Mouse (Mus musculus): ENCODE measurements around the gene Cmtm8.

Cmtm8 gene

DNA sequence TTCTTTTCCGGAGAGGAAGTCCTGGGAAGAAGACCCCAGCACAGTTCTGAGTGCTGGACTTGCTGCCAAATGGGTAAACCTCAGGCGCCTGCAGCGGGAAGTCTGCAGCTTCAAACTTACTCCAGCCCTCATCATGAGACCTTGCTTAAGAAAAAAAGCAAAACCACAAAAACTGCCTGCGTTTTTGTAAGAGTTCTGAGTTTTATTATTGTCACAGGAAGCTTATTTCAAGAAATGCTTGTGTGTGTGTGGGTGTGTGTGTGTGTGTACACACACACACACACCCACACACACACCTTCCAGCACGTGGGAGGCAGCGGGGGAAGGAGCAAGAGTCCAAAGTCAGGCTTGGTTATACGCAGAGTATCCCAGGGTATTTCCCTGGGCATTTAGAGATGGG, 85.7 kb downstream of the Cmtm8 start:
- no peak for DNase-seq (ENCODE audit: low spot score in 2 of 2)

DNA sequence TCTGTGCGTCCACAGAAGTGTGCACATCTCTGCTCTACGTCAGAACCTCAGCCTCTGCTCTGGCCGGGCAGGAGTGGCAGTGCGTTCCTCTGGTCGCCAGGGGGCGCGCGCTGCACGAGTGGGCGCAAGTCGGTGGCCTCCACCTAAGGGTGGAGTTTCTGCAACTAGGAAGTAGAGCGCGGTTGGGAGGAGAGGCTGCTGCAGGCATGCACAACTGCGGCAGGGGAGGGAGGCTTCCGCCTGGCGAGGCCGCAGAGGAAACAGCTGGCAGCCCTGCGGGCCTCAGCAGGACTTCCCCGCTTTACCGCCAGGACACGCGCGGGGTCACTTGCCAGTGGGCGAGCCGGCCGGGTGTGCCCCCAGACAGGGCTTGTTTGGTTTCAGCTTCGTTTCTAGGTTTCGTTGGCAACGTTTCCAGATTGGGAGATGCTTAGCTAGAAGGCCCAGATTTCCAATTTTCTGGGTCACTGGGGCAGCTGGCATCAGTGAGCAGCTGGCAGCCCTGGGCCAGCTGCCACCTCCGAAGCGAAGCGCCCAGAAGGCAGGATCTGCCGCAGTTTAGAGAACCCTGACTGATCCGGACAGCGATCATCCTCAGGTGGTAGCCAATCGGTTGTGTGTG, 91.0 kb downstream of the Cmtm8 start:
- peak; percentile 88 to 95 for DNase-seq (ENCODE audit: low spot score in 2 of 2)

DNA sequence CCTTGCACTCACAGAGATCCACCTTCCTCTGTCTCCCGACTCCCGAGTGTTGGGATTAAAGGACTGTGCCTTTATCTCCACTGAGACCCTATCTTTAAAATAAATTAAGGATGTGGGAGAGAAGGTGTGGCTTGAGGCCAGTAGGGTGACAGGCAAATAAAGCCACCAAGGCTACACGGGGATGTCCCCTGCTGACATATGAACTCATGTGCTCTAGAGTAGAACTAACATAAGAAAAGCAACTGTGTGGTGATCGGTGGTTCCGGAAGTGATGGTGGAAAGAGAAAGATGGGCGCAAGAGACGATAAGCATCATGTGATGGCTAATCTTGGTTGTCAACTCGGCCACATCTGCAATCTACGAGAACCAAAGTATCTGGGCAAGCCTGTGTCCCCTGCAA, 91.6 kb downstream of the Cmtm8 start:
- no peak for DNase-seq (ENCODE audit: low spot score in 2 of 2)

DNA sequence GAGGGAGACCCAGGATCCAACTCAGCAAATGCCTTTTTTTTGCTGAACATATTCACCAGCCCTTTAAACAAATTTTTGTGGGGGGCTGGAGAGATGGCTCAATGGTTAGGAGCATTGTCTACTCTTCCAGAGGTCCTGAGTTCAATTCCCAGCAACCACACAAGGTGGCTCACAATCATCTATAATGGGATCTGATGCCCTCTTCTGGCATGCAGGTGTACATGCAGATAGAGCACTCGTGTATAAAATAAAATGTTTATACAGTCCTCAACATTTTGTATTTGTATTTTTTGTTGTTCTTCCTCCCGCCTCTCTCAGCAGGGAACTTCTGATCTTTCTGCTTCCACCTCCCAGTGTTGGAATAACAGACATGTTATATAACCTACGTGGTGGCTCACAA, 92.4 kb downstream of the Cmtm8 start:
- no peak for DNase-seq (ENCODE audit: low spot score in 2 of 2)

DNA sequence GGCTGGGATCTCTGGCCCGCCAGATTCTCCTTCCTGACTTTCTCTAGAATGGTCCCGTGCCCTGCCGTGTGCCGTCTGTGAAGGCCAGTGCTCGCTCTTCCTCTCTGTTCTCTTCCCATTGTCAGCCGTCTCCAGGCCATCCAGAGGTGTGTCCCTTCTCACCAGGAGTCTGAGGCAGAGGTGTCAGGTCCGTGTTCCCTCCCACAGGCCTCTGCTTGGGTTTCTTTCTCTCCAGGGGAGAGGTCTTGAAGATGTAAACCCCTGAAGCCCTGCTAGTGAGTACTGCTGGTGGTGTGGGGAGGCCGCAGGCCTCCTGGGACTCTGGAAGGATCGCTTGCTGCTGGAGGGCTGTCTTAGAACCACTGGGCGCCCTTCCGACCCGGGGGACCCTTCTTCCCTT, 96.5 kb downstream of the Cmtm8 start:
- DNase-seq (ENCODE audit: low spot score in 2 of 2) = no peak

DNA sequence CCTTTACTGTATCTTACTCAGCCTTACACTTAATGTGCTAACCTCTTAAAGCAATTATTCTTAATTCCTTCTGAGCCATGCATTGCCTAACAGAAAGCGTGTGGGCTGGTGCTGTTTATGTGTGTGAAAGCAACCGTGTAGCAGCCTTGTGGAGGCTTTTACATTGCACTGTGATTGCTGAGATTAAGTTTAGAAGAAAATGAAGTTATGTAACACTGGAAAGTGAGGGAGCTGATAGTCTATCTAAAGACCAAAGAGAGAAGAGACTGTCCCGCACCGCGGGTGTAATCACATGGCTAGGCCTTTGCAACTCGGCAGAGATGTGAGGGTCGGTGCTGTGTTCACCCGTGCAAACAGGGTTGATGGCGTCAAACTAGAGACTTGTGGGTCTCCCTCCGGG, 96.9 kb downstream of the Cmtm8 start:
- DNase-seq (ENCODE audit: low spot score in 2 of 2) = no peak

DNA sequence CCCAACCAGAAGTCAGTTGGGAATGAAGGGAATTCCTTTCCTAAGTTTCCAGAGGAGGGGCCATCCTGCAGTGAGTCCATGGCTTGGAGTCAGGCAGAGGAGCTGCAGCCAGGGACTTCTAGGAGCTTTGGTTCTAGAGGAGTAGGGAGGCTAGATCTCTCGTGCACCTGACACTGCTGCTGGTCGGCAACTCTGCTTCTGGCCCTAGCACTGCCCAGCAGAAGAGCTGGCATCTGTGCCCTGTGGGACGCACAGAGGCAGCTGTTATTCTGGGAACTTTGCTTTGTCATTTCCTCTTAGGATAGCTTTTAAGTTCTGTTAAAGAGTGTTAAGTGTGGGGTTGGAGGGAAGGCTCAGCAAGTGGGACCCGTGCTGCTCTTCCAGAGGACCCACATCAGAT, 98.3 kb downstream of the Cmtm8 start:
- DNase-seq (ENCODE audit: low spot score in 2 of 2) = no peak

DNA sequence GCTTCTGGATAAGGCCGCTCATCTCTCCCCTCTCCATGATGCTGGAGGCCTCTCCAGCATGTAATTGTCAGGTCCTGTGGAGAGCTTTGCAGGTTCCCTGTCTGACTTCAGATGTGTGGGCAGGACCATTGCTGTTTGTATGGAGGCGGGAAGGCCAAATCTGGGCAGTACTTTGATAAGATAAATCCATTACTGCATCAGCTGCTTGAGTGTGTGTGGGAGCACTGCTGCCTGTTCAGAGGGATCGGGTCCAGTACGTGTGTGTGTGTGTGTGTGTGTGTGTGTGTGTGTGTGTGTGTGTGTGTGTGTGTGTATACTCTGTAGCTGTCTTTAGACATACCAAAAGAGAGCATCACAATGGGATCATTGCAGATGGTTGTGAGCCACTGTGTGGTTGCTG, 98.8 kb downstream of the Cmtm8 start:
- DNase-seq (ENCODE audit: low spot score in 2 of 2) = no peak

DNA sequence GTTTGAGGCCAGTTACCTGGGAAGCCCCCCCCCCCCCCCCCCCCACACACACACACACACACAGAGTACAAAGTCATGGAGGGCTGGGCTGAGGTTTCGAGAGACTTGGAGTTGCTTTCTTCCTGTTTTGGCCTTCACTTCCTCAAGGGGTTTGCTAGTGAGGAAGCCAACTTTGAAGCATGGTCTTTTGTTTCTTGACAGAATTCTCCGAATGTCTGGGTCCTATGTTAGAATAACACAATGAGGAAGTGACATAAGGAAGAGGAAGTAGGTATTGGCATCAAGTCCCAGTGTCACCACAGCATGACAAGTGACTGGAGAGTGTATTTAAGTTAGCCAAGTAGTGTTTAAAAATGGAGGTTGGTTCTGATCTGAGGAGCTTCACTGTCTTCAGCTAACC, 101.2 kb downstream of the Cmtm8 start:
- DNase-seq (ENCODE audit: low spot score in 2 of 2) = no peak

DNA sequence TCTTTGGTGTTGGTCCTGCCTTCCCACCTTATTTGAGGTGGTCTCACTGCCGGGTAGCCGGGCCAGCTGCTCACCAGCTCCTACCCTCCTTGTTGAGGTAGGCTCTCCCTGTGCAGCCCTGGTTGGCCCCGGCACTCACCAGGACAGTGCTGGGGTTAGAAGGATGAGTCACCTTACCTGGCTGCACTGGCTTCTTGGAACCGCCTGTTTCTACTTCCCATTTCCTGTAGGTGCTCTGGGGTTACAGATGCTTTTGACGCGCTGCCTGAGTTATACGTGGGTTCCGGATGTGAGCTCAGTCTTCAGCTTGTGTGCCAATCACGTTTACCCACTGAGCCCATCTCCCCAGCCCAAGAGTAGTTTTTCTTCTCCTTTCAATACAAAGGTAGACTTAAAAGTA, 103.6 kb downstream of the Cmtm8 start:
- DNase-seq (ENCODE audit: low spot score in 2 of 2) = no peak

Data from spleen, postnatal 14 days (tissue).